Mouse (Mus musculus) bone marrow, adult 2 months (tissue): ENCODE measurements around the gene Orc5.

Source experiments
- CTCF ChIP-seq: fragments of 200-500 bp; IDR thresholded peaks from 2 replicates; pipeline ENCODE4 v1.5.1; 2011; ENCODE audit warnings: low read length, control low read depth; ENCODE audit not compliant: control insufficient read depth, insufficient read depth
- POLR2A ChIP-seq: fragments of 200-500 bp; IDR thresholded peaks from 2 replicates; pipeline ENCODE4 v1.6.1; 2011; ENCODE audit warnings: low read depth, mild to moderate bottlenecking, control low read depth, low read length, borderline replicate concordance; ENCODE audit not compliant: control insufficient read depth

DNA sequence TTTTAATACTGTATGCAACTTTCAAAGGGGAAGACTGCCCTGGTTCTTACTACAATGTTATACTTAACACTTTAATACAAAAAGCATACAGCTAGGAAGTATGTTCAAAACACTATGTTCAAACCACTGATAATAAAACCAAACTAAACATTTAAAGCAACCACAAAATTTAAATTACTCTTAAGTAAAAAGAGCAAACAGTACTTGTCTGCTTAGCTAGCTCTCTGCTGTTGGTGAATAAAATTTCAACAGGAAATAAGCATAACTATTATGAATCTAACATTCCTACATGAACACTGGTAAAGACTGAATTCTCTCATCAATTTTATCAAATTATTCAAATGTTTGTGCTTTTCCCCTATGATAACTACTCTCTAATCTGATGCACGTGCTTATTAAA lies 13.5 kb downstream of the Orc5 start:
- no peak for TF ChIP-seq CTCF
- no peak for TF ChIP-seq POLR2A
